Mouse (Mus musculus): ENCODE results near the gene Prl5a1. TPM values are rescaled to one million over a fixed set of nuclear protein-coding genes. Genes with fewer than 3 reads are reported as not detected.

The Prl5a1 gene
- total and polyA plus RNA-seq, 3 experiments = not detected

GRCm38 (mm10) chr13:28135790-28136189 is 6.5 kb upstream of the Prl5a1 start:
- Histone ChIP-seq H3K4me1 (ENCODE audit: control insufficient read depth in 1 of 2, insufficient read depth in 2 of 2, low read length in 2 of 2) (no peaks in the 10 kb centered on the region), H3K4me3 (ENCODE audit: control insufficient read depth in 1 of 2, insufficient read depth in 1 of 2, low read depth in 2 of 2, low read length in 2 of 2) (no peak overlapping the region), H3K9me3 (replicated peaks; ENCODE audit: insufficient read depth, low read length) (no peaks in the 10 kb centered on the region), H3K36me3 (ENCODE audit: control insufficient read depth in 1 of 2, insufficient read depth in 2 of 2, low read length in 2 of 2) (no peaks in the 10 kb centered on the region), H3K79me2 (ENCODE audit: control insufficient read depth, insufficient read depth, low read length, poor library complexity) (no peaks in the 10 kb centered on the region), H3K9ac (ENCODE audit: control insufficient read depth, low read depth, low read length, poor library complexity, severe bottlenecking) (no peak overlapping the region), H3K27me3 (ENCODE audit: control insufficient read depth in 1 of 2, insufficient read depth in 2 of 2, low read length in 2 of 2) (no peaks in the 10 kb centered on the region), H3K27ac (ENCODE audit: control insufficient read depth, low read depth, low read length) (no peak overlapping the region)
- no peak for TF ChIP-seq MYB (IDR thresholded peaks at IDR 0.05; ENCODE audit: low read depth, low read length)
- no peak for TF ChIP-seq ETS1 (IDR thresholded peaks at IDR 0.05; ENCODE audit: low read depth, low read length)
- no peak for TF ChIP-seq TCF12 (IDR thresholded peaks at IDR 0.05; ENCODE audit: low read depth, low read length)
- TF ChIP-seq GABPA (IDR thresholded peaks at IDR 0.05; ENCODE audit: low read depth, low read length) = no peak
- TF ChIP-seq JUND (IDR thresholded peaks at IDR 0.05; ENCODE audit: low read depth, low read length) = no peak
- TF ChIP-seq CHD1 (IDR thresholded peaks at IDR 0.05; ENCODE audit: low read depth, low read length) = no peak
- no peak for DNase-seq (ENCODE audit: low read depth, low spot score)

Other genes starting within 250 kb of the Prl5a1 start
- not detected in 2 replicates for gene Prl4a1, start 126.3 kb upstream of the Prl5a1 start, total RNA-seq (2012; rRNA removed)
- not detected for gene Prl4a1, start 126.3 kb upstream of the Prl5a1 start, polyA plus RNA-seq (2012; ENCODE audit: insufficient read depth in 1 of 2, insufficient read length in 2 of 2, low read depth in 1 of 2, low replicate concordance in 2 of 2, missing spikeins in 1 of 2)
- gene Gm11361, start 115.0 kb downstream of the Prl5a1 start, total RNA-seq (2012; rRNA removed) = 1,147 and 1,335 TPM in 2 replicates
- gene Gm11361, start 115.0 kb downstream of the Prl5a1 start, polyA plus RNA-seq (2012; ENCODE audit: insufficient read depth in 1 of 2, insufficient read length in 2 of 2, low read depth in 1 of 2, low replicate concordance in 2 of 2, missing spikeins in 1 of 2) = under 1 TPM in 1 of 2 experiments, not detected in 1; 0.36 TPM

Measured in MEL (cell line).